Mouse (Mus musculus) forebrain, embryonic 14.5 days (tissue): ENCODE results near the gene Toporsl. TPM values are rescaled to one million over a fixed set of nuclear protein-coding genes. Genes with fewer than 3 reads are reported as not detected.
A peak's percentile ranks its signal among the peaks of the same experiment; 100 is the strongest.

ENCODE experiments used
- ATAC-seq: fragments of 200-750 bp; cut with Nextera tagmentation; 2 replicates; pipeline ENCODE4 v1.8.0; 2017; ENCODE audit warnings: mild to moderate bottlenecking, moderate library complexity
- DNase-seq: peaks from one replicate; pipeline ENCODE4 v3.0.0-alpha.2; 2015; ENCODE audit warnings: low spot score
- H3K27ac ChIP-seq: fragments of 300-500 bp; sonication (generic); 2 replicates; pipeline ENCODE4 v1.5.1; 2014; ENCODE audit warnings: low read depth, mild to moderate bottlenecking, control low read depth, low read length, moderate library complexity
- H3K27me3 ChIP-seq: fragments of 300-500 bp; sonication (generic); replicated peaks from 2 replicates; pipeline ENCODE4 v1.6.1; 2014; ENCODE audit warnings: low read length, control low read depth, mixed read lengths; ENCODE audit not compliant: control insufficient read depth, insufficient read depth
- H3K36me3 ChIP-seq: fragments of 300-500 bp; sonication (generic); 2 replicates; pipeline ENCODE4 v1.6.1; 2014; ENCODE audit warnings: low read length, control low read depth; ENCODE audit not compliant: control insufficient read depth, insufficient read depth
- H3K4me1 ChIP-seq: fragments of 300-500 bp; sonication (generic); 2 replicates; pipeline ENCODE4 v1.6.1; 2014; ENCODE audit warnings: antibody characterized with exemption, low read length, control low read depth; ENCODE audit not compliant: control insufficient read depth, insufficient read depth
- H3K4me2 ChIP-seq: fragments of 300-500 bp; sonication (generic); 2 replicates; pipeline ENCODE4 v1.6.1; 2014; ENCODE audit warnings: mild to moderate bottlenecking, control low read depth, low read length
- H3K4me3 ChIP-seq: fragments of 300-500 bp; sonication (generic); 2 replicates; pipeline ENCODE4 v1.5.1; 2014; ENCODE audit warnings: low read depth, low read length, control low read depth
- H3K9ac ChIP-seq: fragments of 300-500 bp; sonication (generic); 2 replicates; pipeline ENCODE4 v1.6.1; 2014; ENCODE audit warnings: mild to moderate bottlenecking, low read length, control low read depth, moderate library complexity
- H3K9me3 ChIP-seq: fragments of 300-500 bp; sonication (generic); replicated peaks from 2 replicates; pipeline ENCODE4 v1.6.1; 2016; ENCODE audit warnings: low read length, control low read depth, mixed read lengths; ENCODE audit not compliant: control insufficient read depth
- WGBS: fragments of 180-500 bp; shearing (Covaris S2); extraction: QIAGEN DNeasy Blood & Tissue Kit; methylation state at CpG from one replicate; pipeline ENCODE4 v1.1.7; 2014; 5-methylcytosine and 5-hydroxymethylcytosine counted together
- polyA plus RNA-seq: library from polyadenylated mRNA; unstranded; fragments of >200 nt; fragmentation: Nextera tagmentation; extraction: Ambion mirVana; gene quantifications from 2 replicates; pipeline ENCODE4 v1.2.1, GENCODE M21; 2014

The Toporsl gene
- not detected in 2 replicates for polyA plus RNA-seq

DNA sequence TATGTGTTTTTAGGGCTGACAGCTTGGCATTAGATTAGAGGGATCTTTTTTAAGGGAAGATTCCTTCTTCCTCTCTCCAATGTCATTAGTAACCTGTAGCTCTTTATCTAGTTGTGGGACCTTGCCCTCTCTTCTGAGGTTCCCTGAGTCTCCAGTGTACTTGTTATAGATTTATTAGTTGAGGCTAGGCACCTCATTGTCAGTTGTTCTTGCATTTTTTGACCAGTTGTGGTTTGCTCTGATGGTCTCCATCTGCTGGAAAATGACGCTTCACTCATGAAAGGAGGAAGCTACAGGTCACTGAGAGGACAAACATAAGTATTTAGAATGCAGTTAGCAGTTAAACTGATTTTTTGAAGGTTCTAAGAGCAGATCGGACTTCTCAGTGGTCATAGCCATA, at the start of gene Toporsl:
TSS of gene Toporsl (plus strand) at position 348 of the 400 bp plus-strand sequence.
- H3K9me3 ChIP-seq = no peaks in the 10 kb centered on the region
- no peak within 1 kb of the TSS for H3K4me2 ChIP-seq
- H3K4me3 ChIP-seq = no peak within 1 kb of the TSS
- no peak for ATAC-seq
- H3K9ac ChIP-seq = no peak within 1 kb of the TSS
- DNase-seq = no peak
- 87% methylated on average over 2 of the region's 2 CpGs for WGBS
- H3K36me3 ChIP-seq = no peaks in the 10 kb centered on the region
- no peaks in the 10 kb centered on the region for H3K4me1 ChIP-seq
- H3K27ac ChIP-seq = no peak within 1 kb of the TSS
- H3K27me3 ChIP-seq = no peaks in the 10 kb centered on the region

DNA sequence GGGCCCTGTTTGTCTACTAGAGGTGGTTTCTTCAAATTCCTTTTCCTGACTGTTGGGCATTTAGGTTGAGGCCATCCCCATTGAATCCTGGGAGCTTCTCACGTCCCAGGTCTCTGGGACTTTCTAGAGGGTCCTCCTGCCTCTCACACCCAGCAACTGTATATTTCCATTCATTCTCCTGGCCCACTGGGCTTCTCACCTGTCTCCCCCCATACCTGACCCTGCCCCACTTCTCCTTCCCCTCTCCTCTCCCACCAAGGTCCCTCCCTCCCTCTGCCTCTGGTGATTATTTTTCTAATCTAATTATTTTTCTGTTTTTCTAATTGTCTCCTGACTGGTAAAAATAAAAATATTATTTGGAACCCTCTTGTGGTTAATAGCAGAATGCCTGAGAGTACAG, 38.4 kb upstream of the Toporsl start:
- Histone ChIP-seq H3K9ac (no peak overlapping the region), H3K4me2 (no peak overlapping the region), H3K36me3 (no peaks in the 10 kb centered on the region), H3K4me1 (peaks cover 5% of the 10 kb centered on the region; the same call in 1 of the 2 replicates), H3K4me3 (no peak overlapping the region), H3K27me3 (no peaks in the 10 kb centered on the region), H3K9me3 (no peaks in the 10 kb centered on the region), H3K27ac (no peak overlapping the region)
- no peak for ATAC-seq
- WGBS = 50% methylated on average over 1 of the region's 1 CpGs
- no peak for DNase-seq

DNA sequence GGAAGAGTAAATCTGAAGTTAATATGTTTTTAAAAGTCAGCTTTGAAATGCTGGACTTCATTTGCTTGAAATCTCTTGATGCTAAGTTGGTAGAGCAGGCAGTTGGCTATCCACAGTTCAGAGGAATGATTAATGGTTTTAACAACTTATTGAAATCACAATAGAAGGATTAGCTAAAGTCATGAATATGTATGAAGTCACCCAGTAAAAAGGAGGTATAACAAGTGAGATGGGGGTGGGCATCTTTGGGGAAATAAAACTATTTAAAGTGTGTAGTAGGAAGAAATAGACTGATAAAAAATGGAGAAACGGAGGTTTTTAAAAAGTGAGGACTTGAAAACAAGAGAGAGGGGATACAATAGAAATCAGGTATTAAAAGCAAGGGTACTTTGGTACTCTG, 38.0 kb upstream of the Toporsl start:
- Histone ChIP-seq H3K36me3 (no peaks in the 10 kb centered on the region), H3K4me1 (peaks cover 5% of the 10 kb centered on the region; the same call in 1 of the 2 replicates), H3K27me3 (no peaks in the 10 kb centered on the region), H3K9ac (no peak overlapping the region), H3K9me3 (no peaks in the 10 kb centered on the region), H3K4me3 (no peak overlapping the region), H3K27ac (no peak overlapping the region), H3K4me2 (no peak overlapping the region)
- WGBS = 7% methylated on average over 1 of the region's 1 CpGs
- ATAC-seq (peak; percentile 72), DNase-seq (peak; percentile 46)

DNA sequence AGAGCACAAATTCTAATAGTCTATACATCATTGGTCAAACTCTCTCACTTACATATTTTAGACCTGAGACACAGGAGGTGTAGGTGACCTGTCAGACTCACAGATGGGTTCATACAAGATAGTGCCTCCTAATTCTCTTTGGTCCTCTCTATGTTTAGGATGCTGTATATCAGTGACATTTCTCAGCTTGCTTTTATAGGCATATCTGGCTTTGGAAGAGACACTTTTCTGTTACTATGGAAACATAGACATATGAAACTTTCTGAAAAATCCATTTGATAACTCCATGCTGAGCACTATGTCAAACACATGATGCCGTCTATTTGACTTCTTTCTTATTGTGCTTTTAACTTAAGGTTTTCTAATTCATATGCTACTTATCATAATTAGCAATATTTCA, 32.2 kb upstream of the Toporsl start:
- 83% methylated on average over 1 of the region's 1 CpGs for WGBS
- ATAC-seq = no peak
- no peaks in the 10 kb centered on the region for H3K27me3 ChIP-seq

DNA sequence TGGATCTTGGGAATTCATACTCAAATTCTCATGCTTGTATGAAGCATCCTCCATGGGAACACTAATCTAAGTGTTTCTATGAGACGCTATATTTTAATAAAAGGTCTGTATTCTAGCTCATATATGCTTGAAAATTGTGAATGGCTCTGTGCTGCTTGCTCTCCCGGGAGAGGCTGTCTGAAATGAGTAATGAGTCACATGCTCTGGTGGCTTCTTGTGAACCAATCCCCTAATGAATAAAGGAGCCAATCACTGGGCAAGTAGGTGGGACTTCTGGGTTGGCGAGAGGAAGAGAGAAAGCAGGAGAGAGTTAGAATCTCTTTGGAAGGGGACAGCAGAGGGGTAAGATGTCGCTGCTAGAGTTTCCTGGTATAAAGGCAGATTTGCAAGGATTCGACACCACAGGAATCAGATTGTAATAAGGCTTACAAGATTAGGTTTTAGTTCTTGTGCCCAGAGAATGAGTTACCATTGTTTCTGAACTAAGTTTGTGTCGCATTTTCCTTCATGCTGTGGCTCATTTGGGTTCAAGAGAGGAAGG, 9.8 kb upstream of the Toporsl start:
- no peaks in the 10 kb centered on the region for H3K27me3 ChIP-seq
- no peaks in the 10 kb centered on the region for H3K4me1 ChIP-seq

More for the DNA sequence above, 32.2 kb upstream of the Toporsl start:
- H3K36me3 ChIP-seq = no peaks in the 10 kb centered on the region
- no peaks in the 10 kb centered on the region for H3K4me1 ChIP-seq
- no peak overlapping the region for H3K9ac ChIP-seq
- no peak overlapping the region for H3K27ac ChIP-seq
- DNase-seq = no peak
- no peak overlapping the region for H3K4me2 ChIP-seq
- H3K4me3 ChIP-seq = no peak overlapping the region
- no peaks in the 10 kb centered on the region for H3K9me3 ChIP-seq

DNA sequence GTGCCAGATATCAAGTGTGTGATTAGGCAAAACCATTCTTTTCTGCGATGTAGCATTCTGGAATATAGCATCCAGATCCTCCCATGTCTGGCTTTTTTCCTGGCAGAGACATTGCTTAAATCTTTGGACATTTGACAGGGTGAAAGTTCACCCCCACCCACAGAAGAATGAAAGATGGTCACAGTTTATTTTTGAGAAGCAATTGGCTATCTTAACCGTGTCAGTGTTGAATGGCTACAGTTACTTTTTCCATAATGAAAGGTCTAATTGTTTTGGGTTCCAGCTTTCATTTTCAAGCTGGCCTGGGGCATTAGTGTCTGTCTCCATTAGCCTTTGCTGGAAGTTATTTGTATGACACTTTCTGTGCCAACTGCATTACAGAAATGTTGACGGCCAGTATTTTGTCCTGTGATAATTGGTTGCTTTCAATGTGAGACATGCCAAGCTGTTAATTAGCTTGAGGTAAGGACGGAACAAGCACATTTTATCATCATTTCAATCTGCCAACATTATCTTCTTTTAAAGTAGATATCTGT, 2.2 kb upstream of the Toporsl start:
- Histone ChIP-seq H3K9ac (no peak overlapping the region), H3K4me3 (no peak overlapping the region), H3K36me3 (no peaks in the 10 kb centered on the region), H3K4me2 (no peak overlapping the region), H3K4me1 (no peaks in the 10 kb centered on the region), H3K9me3 (no peaks in the 10 kb centered on the region), H3K27me3 (no peaks in the 10 kb centered on the region), H3K27ac (no peak overlapping the region)
- 34% methylated on average over 4 of the region's 4 CpGs for WGBS
- DNase-seq (peak; percentile 77), ATAC-seq (peak; percentile 68)

More for the DNA sequence above, 9.8 kb upstream of the Toporsl start:
- H3K9me3 ChIP-seq = no peaks in the 10 kb centered on the region
- DNase-seq = no peak
- no peak overlapping the region for H3K4me2 ChIP-seq
- H3K36me3 ChIP-seq = no peaks in the 10 kb centered on the region
- no peak overlapping the region for H3K27ac ChIP-seq
- no peak overlapping the region for H3K9ac ChIP-seq
- ATAC-seq = no peak
- H3K4me3 ChIP-seq = no peak overlapping the region
- 78% methylated on average over 6 of the region's 6 CpGs for WGBS

DNA sequence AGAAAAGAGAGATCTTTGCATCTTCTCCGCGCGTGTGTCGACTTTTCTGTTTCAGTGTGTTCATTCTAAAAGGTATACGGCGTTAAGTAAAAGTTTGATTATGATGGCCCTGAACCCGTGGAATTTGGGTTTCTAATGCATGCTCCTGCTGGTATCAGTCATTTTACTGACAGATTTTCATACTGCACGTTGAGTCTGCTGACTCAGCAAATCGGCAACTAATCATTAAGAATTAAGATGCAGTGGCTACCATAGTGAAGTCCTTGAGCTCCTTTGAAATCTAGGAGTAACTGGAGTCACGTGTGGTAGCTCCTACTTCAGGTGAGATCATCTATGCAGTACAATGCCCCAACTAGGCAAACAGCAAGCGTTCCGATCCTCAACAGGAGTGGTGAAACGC, 1.4 kb upstream of the Toporsl start:
- WGBS = 92% methylated on average over 13 of the region's 13 CpGs
- Histone ChIP-seq H3K4me3 (no peak overlapping the region), H3K9me3 (no peaks in the 10 kb centered on the region), H3K9ac (no peak overlapping the region), H3K4me1 (no peaks in the 10 kb centered on the region), H3K4me2 (no peak overlapping the region), H3K27me3 (no peaks in the 10 kb centered on the region), H3K36me3 (no peaks in the 10 kb centered on the region), H3K27ac (no peak overlapping the region)
- no peak for ATAC-seq
- no peak for DNase-seq

DNA sequence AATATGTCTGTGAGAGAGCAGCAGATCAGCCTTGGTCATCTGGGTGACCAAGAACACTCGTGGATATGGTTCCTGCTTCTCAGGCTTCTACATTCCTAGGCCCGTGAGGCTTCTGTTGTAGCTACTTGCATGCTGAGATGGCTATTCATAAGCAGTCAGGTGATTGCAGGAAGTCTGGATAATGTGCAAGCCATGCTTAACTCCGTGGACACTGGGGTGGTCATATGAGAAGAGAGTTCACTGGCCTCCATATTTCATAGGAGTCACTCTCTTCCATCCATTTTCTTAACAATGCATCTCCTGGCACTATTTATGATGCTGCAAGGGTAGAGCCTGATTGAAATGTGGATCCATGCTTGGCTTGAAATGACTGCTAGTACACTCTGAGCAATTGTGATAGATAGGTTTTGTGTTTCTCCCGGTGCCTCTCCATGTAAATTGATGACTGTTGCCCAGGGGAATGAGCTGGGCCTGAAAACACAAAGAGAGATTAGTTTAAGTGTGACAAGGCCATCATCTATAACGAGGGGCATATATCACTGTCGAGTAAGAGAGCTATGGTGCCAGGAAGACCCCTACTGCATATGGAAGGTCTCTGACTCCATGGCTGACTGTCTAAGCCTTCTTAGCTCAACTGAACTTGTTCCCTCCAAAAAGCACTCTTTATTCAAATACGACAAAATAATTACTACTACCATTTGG, 2.3 kb downstream of the Toporsl start:
- ATAC-seq = peak; percentile 60

DNA sequence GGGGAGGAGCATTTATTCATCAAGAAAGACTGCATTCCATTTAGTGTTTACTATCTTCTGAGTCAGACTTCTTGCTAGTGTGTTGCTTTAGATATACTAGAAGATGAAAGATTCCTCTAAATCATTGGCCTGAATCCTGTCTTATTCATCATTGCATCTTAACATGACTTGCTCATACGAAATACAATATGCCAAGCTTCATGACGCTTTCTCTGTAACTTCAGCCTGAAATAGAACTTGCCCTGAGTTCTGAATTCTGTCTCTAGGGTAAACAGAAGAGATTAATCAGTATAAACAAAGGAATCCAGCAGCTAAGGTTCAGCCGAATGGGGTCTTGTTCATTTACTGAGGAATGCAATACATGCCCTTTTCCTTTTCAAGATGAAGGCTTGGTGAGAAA, 10.8 kb downstream of the Toporsl start:
- DNase-seq (no peak), ATAC-seq (no peak)
- Histone ChIP-seq H3K36me3 (no peaks in the 10 kb centered on the region), H3K4me1 (no peaks in the 10 kb centered on the region), H3K9me3 (no peaks in the 10 kb centered on the region), H3K4me2 (no peak overlapping the region), H3K27me3 (no peaks in the 10 kb centered on the region), H3K4me3 (no peak overlapping the region), H3K9ac (no peak overlapping the region), H3K27ac (no peak overlapping the region)
- WGBS = 63% methylated on average over 3 of the region's 3 CpGs

More for the DNA sequence above, 2.3 kb downstream of the Toporsl start:
- Histone ChIP-seq H3K27me3 (no peaks in the 10 kb centered on the region), H3K27ac (no peak overlapping the region), H3K4me1 (no peaks in the 10 kb centered on the region), H3K4me2 (no peak overlapping the region), H3K36me3 (no peaks in the 10 kb centered on the region), H3K4me3 (no peak overlapping the region), H3K9ac (no peak overlapping the region), H3K9me3 (no peaks in the 10 kb centered on the region)
- 45% methylated on average over 7 of the region's 7 CpGs for WGBS
- DNase-seq = peak; percentile 50
